Mouse (Mus musculus): ENCODE results near the gene Cntn6.

DNA sequence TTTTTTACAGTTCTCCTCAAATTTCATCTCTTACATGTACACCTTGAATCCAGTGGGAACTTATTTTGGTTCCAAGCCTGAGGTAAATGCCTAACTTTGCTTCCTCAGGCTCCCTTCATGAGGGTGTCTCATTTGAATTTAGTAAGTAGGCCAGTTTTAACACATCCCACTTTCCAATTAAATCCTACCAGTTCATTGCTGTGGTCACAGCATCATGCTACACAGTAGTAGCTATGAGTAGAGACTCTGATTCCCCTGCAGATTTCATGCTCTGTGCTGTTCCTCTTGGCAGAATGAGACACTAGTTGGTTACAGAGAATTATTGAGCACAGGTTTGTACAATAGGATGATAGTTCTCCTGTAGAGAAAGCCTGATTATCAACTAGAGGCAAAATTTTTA is 181.7 kb downstream of the Cntn6 start:
- TF ChIP-seq CTCF (IDR thresholded peaks at IDR 0.05; ENCODE audit: low read depth, low read length) (no peak), POLR2A (IDR thresholded peaks at IDR 0.05; ENCODE audit: extremely low read depth, insufficient read depth, low read length) (no peak)

Data from liver, adult 2 months (tissue).